Mouse (Mus musculus) embryonic facial prominence, embryonic 10.5 days (tissue): Measurements from ENCODE around the gene Prmt7. TPM values are rescaled to one million over a fixed set of nuclear protein-coding genes. Genes with fewer than 3 reads are reported as not detected.

Source experiments
- DNase-seq: peaks from one replicate; pipeline ENCODE4 v3.0.0-alpha.2; 2017; ENCODE audit warnings: low spot score
- H3K27ac ChIP-seq: fragments of 300-500 bp; sonication (generic); replicated peaks from 2 replicates; pipeline ENCODE4 v1.5.1; 2016; ENCODE audit warnings: mild to moderate bottlenecking
- H3K27me3 ChIP-seq: fragments of 300-500 bp; sonication (generic); replicated peaks from 2 replicates; pipeline ENCODE4 v1.6.1; 2016; ENCODE audit warnings: low read depth, mild to moderate bottlenecking; ENCODE audit not compliant: poor library complexity, severe bottlenecking
- H3K36me3 ChIP-seq: fragments of 300-500 bp; sonication (generic); replicated peaks from 2 replicates; pipeline ENCODE4 v1.6.1; 2016; ENCODE audit warnings: mild to moderate bottlenecking, moderate library complexity
- H3K4me1 ChIP-seq: fragments of 300-500 bp; sonication (generic); 2 replicates; pipeline ENCODE4 v1.6.1; 2016
- H3K4me3 ChIP-seq: fragments of 300-500 bp; sonication (generic); 2 replicates; pipeline ENCODE4 v1.5.1; 2016; ENCODE audit warnings: mild to moderate bottlenecking, moderate library complexity
- H3K9me3 ChIP-seq: fragments of 300-500 bp; sonication (generic); 2 replicates; pipeline ENCODE4 v1.6.1; 2016; ENCODE audit warnings: mild to moderate bottlenecking
- WGBS: fragments of 180-500 bp; shearing (Covaris S2); methylation state at CpG from one replicate; pipeline ENCODE4 v1.1.7; 2016; 5-methylcytosine and 5-hydroxymethylcytosine counted together
- polyA plus RNA-seq: library from polyadenylated mRNA; unstranded; fragments of >200 nt; fragmentation: Nextera tagmentation; extraction: Ambion mirVana; gene quantifications from 2 replicates; pipeline ENCODE4 v1.2.1, GENCODE M21; 2016

The Prmt7 gene
- polyA plus RNA-seq, 1 experiment from 2014 or later = 75.8 TPM

DNA sequence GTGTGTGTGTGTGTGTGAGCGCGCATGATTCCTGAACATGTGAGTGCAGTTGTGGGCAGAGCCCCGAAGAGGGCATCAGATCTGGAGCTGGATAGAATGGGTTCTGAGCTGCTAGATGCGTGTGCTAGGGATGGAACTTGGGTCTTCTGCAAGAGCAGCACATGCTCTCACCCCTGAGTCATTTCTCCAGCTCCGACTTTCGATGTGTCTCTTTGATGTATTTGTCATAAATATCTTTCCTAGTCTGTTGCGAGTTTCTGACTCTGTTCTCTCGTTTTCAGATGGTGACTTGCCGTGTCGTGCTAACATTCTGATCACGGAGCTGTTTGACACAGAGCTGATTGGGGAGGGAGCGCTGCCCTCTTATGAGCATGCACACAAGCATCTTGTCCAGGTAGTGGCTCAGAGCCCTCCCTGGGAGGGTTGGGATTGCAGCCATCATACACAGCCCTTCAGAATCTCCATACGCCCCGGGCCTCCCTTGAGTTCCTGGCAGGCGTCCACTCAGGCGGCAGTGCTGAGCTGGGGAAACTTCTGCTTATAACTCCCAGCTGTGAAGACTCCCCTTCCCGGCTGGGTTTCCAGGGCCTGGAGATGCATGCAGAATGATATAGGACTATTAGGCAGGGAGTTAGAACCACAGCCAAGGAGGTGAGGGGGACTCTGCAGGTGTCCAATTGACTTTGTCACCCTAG lies 24.0 kb downstream of the Prmt7 start:
- H3K36me3 ChIP-seq = peaks cover 94% of the 10 kb centered on the region
- H3K27ac ChIP-seq = no peak overlapping the region
- no peaks in the 10 kb centered on the region for H3K9me3 ChIP-seq
- 92% methylated on average over 17 of the region's 17 CpGs for WGBS
- H3K4me3 ChIP-seq = no peak overlapping the region
- no peak for DNase-seq
- H3K27me3 ChIP-seq = no peaks in the 10 kb centered on the region
- no peaks in the 10 kb centered on the region for H3K4me1 ChIP-seq

GRCm38 (mm10) chr8:106237106-106237505 lies 26.4 kb downstream of the Prmt7 start:
- H3K36me3 ChIP-seq = peaks cover 93% of the 10 kb centered on the region
- no peaks in the 10 kb centered on the region for H3K27me3 ChIP-seq
- no peak for DNase-seq
- no peaks in the 10 kb centered on the region for H3K4me1 ChIP-seq
- H3K27ac ChIP-seq = no peak overlapping the region
- no peaks in the 10 kb centered on the region for H3K9me3 ChIP-seq
- 96% methylated on average over 5 of the region's 5 CpGs for WGBS
- H3K4me3 ChIP-seq = no peak overlapping the region

GRCm38 (mm10) chr8:106250186-106250585 lies 39.5 kb downstream of the Prmt7 start:
- peaks cover 99% of the 10 kb centered on the region for H3K36me3 ChIP-seq
- 76% methylated on average over 4 of the region's 4 CpGs for WGBS

GRCm38 (mm10) chr8:106258169-106258568 lies 47.4 kb downstream of the Prmt7 start:
- Histone ChIP-seq H3K4me1 (no peaks in the 10 kb centered on the region), H3K4me3 (no peak overlapping the region), H3K27me3 (no peaks in the 10 kb centered on the region), H3K36me3 (peaks cover 72% of the 10 kb centered on the region), H3K9me3 (no peaks in the 10 kb centered on the region), H3K27ac (no peak overlapping the region)
- 33% methylated on average over 1 of the region's 1 CpGs for WGBS
- DNase-seq = no peak

More at GRCm38 (mm10) chr8:106250186-106250585, 39.5 kb downstream of the Prmt7 start:
- no peaks in the 10 kb centered on the region for H3K4me1 ChIP-seq
- no peaks in the 10 kb centered on the region for H3K9me3 ChIP-seq
- no peaks in the 10 kb centered on the region for H3K27me3 ChIP-seq
- no peak for DNase-seq
- H3K4me3 ChIP-seq = no peak overlapping the region
- no peak overlapping the region for H3K27ac ChIP-seq

DNA sequence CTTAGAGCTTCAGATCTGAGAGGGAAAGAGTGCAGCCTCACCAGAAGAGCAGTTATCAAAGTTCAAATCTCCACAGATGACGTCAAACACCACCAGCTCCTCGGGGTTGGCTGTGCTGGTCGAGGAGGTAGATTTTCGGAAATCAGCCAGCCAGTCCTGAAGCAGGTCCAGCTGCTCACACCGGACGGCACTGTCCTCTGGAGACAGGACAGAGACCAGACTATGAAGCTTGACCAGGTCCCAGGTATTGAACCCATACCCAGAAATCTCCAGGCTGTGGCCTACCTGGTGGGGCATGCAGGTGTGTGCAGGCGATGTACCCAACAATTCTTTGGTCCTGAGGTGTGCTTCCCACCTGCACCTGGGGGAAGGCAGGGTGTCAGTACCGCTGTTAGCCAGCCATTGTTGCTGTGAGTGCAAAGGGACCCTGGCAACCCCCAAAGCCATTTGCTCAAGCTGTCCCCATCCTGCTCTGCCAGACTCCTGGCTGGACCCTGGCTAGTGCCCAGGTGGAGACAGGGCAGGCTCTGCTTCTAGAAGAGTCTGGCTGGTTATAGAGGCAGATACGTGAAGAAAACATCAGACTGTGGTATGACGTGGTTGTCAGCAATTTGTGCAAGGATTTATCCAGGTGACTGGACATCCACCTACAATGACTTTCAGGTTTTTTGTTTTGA lies 49.0 kb downstream of the Prmt7 start:
- Histone ChIP-seq H3K4me3 (no peak overlapping the region), H3K27me3 (no peaks in the 10 kb centered on the region), H3K9me3 (no peaks in the 10 kb centered on the region), H3K4me1 (no peaks in the 10 kb centered on the region), H3K27ac (no peak overlapping the region), H3K36me3 (peaks cover 56% of the 10 kb centered on the region)
- whole genome bisulfite sequencing = 92% methylated on average over 10 of the region's 10 CpGs
- DNase-seq = no peak

GRCm38 (mm10) chr8:106260894-106261293 lies 50.2 kb downstream of the Prmt7 start:
- 85% methylated on average over 4 of the region's 4 CpGs for WGBS
- H3K36me3 ChIP-seq = peaks cover 47% of the 10 kb centered on the region

DNA sequence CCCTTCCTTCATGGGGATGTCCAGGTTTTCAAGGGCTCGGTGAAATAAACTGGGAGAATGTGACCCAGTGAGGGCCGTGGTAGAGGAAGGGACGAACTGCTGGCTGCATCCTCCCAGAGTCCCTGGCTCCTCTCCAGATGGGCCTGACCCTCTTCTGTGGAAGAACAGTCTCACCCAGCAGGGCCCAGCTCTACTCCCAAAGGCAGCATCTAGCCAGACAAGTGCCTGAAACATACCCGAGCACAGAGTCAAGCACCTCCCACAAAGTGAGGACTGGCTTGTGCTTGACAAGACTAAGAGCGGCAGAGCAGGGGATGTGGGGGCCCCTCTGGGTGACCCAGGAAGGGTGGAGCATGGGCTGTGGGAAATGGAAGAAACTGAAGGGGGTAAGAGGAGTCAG lies 51.6 kb downstream of the Prmt7 start:
- Histone ChIP-seq H3K9me3 (no peaks in the 10 kb centered on the region), H3K27ac (peak overlapping the region; percentile 4; the same call in 1 of the 2 replicates), H3K4me1 (peaks cover 7% of the 10 kb centered on the region), H3K4me3 (no peak overlapping the region), H3K36me3 (peaks cover 36% of the 10 kb centered on the region), H3K27me3 (no peaks in the 10 kb centered on the region)
- WGBS = 82% methylated on average over 5 of the region's 5 CpGs
- no peak for DNase-seq

More at GRCm38 (mm10) chr8:106260894-106261293, 50.2 kb downstream of the Prmt7 start:
- Histone ChIP-seq H3K4me3 (no peak overlapping the region), H3K27ac (no peak overlapping the region), H3K4me1 (peaks cover 7% of the 10 kb centered on the region), H3K9me3 (no peaks in the 10 kb centered on the region), H3K27me3 (no peaks in the 10 kb centered on the region)
- no peak for DNase-seq

DNA sequence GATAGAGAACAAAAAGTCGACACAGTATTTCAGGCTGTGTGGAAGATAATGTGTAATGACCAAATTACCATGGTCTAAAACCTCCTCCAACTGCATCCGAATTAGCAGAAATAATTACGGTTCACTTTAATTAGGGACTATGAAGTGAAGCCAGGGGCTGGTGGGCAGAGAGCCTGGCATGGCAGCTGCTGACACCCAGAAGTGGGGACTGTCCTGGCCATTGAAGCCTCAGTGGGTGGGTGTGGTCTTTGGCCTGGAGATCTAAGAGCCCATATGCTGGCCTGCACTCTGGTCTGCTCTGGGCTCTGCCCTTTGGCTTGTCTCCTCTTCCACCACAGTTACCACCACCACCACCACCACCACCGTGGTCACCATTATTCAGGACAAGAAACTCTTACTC lies 53.2 kb downstream of the Prmt7 start:
- Histone ChIP-seq H3K9me3 (no peaks in the 10 kb centered on the region), H3K27ac (no peak overlapping the region), H3K4me1 (peaks cover 9% of the 10 kb centered on the region), H3K27me3 (no peaks in the 10 kb centered on the region), H3K4me3 (no peak overlapping the region), H3K36me3 (peaks cover 22% of the 10 kb centered on the region)
- WGBS = 89% methylated on average over 4 of the region's 4 CpGs
- DNase-seq = no peak

- peaks cover 9% of the 10 kb centered on the region for H3K36me3 ChIP-seq
- 87% methylated on average over 17 of the region's 17 CpGs for WGBS
- H3K9me3 ChIP-seq = no peaks in the 10 kb centered on the region
- H3K27me3 ChIP-seq = no peaks in the 10 kb centered on the region
- 0 out of 2 replicates have a peak overlapping the region, but pooled peaks have one; percentile 12 for H3K27ac ChIP-seq
- no peak overlapping the region for H3K4me3 ChIP-seq
- DNase-seq = no peak
- peaks cover 24% of the 10 kb centered on the region for H3K4me1 ChIP-seq
Measured at GRCm38 (mm10) chr8:106265398-106265797, 54.7 kb downstream of the Prmt7 start.

DNA sequence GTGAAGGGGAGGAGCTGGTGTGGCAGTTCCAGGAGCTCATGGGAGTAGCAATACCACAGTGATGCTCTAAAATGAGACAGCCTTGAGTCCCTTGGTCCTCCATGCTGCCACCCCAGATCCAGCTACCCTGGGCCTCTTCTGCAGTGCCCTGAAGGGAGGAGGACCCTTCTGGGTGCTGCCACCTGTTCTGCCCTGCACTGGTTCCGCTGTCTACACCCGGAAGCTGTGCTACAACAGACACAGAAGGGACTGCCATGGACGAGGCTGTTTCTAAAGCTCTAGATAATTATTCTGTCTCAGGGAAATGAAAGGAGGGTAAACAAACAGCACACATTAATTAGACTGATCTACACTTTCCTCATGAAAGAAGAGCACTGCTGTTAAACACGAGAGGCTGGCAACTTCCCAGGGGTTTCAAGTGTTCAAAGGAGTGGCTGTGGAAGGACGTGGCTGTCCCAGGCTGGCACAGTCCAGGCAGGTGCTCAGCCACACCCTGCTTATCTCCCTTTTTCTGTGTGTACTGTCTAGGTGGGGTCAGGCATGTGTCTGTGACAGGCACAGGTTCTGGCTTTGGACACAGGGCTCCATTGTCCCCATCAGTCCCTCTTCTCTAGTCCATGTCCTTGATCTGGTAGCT lies 58.1 kb downstream of the Prmt7 start:
- no peak for DNase-seq
- WGBS = 71% methylated on average over 5 of the region's 5 CpGs

GRCm38 (mm10) chr8:106270804-106271203 lies 60.1 kb downstream of the Prmt7 start:
- H3K27me3 ChIP-seq = no peaks in the 10 kb centered on the region
- peak overlapping the region; percentile 3; the same call in 1 of the 2 replicates for H3K4me3 ChIP-seq
- peak; percentile 75 for DNase-seq
- WGBS = 21% methylated on average over 5 of the region's 5 CpGs
- H3K36me3 ChIP-seq = no peaks in the 10 kb centered on the region
- H3K9me3 ChIP-seq = no peaks in the 10 kb centered on the region
- H3K4me1 ChIP-seq = peaks cover 38% of the 10 kb centered on the region
- peak overlapping the region; percentile 79 for H3K27ac ChIP-seq

More for the DNA sequence above, 58.1 kb downstream of the Prmt7 start:
- Histone ChIP-seq H3K27me3 (no peaks in the 10 kb centered on the region), H3K4me3 (no peak overlapping the region), H3K4me1 (peaks cover 45% of the 10 kb centered on the region), H3K27ac (0 out of 2 replicates have a peak overlapping the region, but pooled peaks have one; percentile 79), H3K9me3 (no peaks in the 10 kb centered on the region), H3K36me3 (no peaks in the 10 kb centered on the region; the same call in 1 of the 2 replicates)

DNA sequence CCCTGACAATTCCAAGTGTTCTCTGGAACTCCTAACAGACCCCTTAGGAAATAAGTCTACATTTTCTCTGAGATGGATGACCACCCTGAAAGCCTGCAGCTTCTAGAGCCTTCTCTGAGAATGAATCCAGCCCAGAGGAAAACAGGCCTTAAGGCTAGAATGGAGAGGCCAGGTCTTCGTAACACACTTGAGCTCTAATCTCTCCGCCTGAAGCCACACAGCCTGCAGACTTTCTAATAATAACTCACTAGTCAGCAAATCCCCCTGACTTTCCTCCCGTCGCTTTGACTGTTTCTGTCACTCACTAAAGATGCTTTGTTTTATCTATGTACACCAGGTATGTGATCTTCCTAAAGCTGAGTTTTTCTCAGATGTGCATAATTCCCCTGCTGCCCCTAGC lies 60.6 kb downstream of the Prmt7 start:
- Histone ChIP-seq H3K4me3 (no peak overlapping the region; the same call in 1 of the 2 replicates), H3K27ac (peak overlapping the region; percentile 79), H3K36me3 (no peaks in the 10 kb centered on the region), H3K9me3 (no peaks in the 10 kb centered on the region), H3K27me3 (no peaks in the 10 kb centered on the region), H3K4me1 (peaks cover 38% of the 10 kb centered on the region)
- DNase-seq = no peak
- WGBS = 68% methylated on average over 4 of the region's 4 CpGs
